Mouse (Mus musculus) hindbrain, postnatal 0 days (tissue): ENCODE measurements at regions not wholly inside any gene's neighbourhood (a gene's known extent, or its start where the extent isn't known, plus 50 kb on each side); places are given as distances from the start of the nearest gene placed in this dataset.

Experiments used
- ATAC-seq: fragments of 200-750 bp; cut with Nextera tagmentation; 2 replicates; pipeline ENCODE4 v1.8.0; 2017; ENCODE audit warnings: mild to moderate bottlenecking, moderate TSS enrichment, moderate library complexity
- DNase-seq: peaks from one replicate; pipeline ENCODE4 v3.0.0-alpha.2; 2015; ENCODE audit warnings: low spot score
- H3K27ac ChIP-seq: fragments of 300-500 bp; sonication (generic); 2 replicates; pipeline ENCODE4 v1.5.1; 2014; ENCODE audit warnings: mild to moderate bottlenecking
- H3K27me3 ChIP-seq: fragments of 300-500 bp; sonication (generic); 2 replicates; pipeline ENCODE4 v1.6.1; 2014; ENCODE audit warnings: low read length, mixed read lengths; ENCODE audit not compliant: insufficient read depth
- H3K36me3 ChIP-seq: fragments of 300-500 bp; sonication (generic); 2 replicates; pipeline ENCODE4 v1.6.1; 2014; ENCODE audit warnings: low read length, mixed read lengths; ENCODE audit not compliant: insufficient read depth
- H3K4me1 ChIP-seq: fragments of 300-500 bp; sonication (generic); 2 replicates; pipeline ENCODE4 v1.6.1; 2014; ENCODE audit warnings: antibody characterized with exemption, low read length, mixed read lengths; ENCODE audit not compliant: insufficient read depth
- H3K4me2 ChIP-seq: fragments of 300-500 bp; sonication (generic); 2 replicates; pipeline ENCODE4 v1.6.1; 2014; ENCODE audit warnings: low read depth, mild to moderate bottlenecking, low read length, moderate library complexity, mixed read lengths
- H3K4me3 ChIP-seq: fragments of 300-500 bp; sonication (generic); 2 replicates; pipeline ENCODE4 v1.5.1; 2014; ENCODE audit warnings: low read length
- H3K9ac ChIP-seq: fragments of 300-500 bp; sonication (generic); replicated peaks from 2 replicates; pipeline ENCODE4 v1.6.1; 2014; ENCODE audit warnings: mild to moderate bottlenecking, low read length, moderate library complexity, mixed read lengths
- H3K9me3 ChIP-seq: fragments of 300-500 bp; sonication (generic); 2 replicates; pipeline ENCODE4 v1.6.1; 2016; ENCODE audit warnings: low read length, mixed read lengths
- CTCF ChIP-seq: IDR thresholded peaks from 2 replicates; pipeline ENCODE4 v1.5.1; 2016; ENCODE audit warnings: antibody characterized with exemption, control low read depth, low read depth
- WGBS: fragments of 180-500 bp; shearing (Covaris S2); extraction: QIAGEN DNeasy Blood & Tissue Kit; methylation state at CpG from one replicate; pipeline ENCODE4 v1.1.7; 2014; 5-methylcytosine and 5-hydroxymethylcytosine counted together

- 19% methylated on average over 13 of the region's 13 CpGs for WGBS
- H3K36me3 ChIP-seq = no peaks in the 10 kb centered on the region
- TF ChIP-seq CTCF = no peak
- no peaks in the 10 kb centered on the region for H3K27me3 ChIP-seq
- peak; percentile 70 for ATAC-seq
- H3K27ac ChIP-seq = peak overlapping the region; percentile 27; the same call in 1 of the 2 replicates
- H3K4me1 ChIP-seq = peaks cover 5% of the 10 kb centered on the region
- H3K4me3 ChIP-seq = no peak overlapping the region
- DNase-seq = peak; percentile 59
- H3K9me3 ChIP-seq = no peaks in the 10 kb centered on the region
- H3K9ac ChIP-seq = no peak overlapping the region
- no peak overlapping the region for H3K4me2 ChIP-seq
Measured at GRCm38 (mm10) chr5:64610562-64611405, 192.4 kb upstream of the Klf3 start.

- no peak overlapping the region for H3K4me3 ChIP-seq
- 89% methylated on average over 7 of the region's 7 CpGs for WGBS
- TF ChIP-seq CTCF = no peak
- no peaks in the 10 kb centered on the region for H3K36me3 ChIP-seq
- peaks cover 5% of the 10 kb centered on the region for H3K4me1 ChIP-seq
- no peak overlapping the region for H3K27ac ChIP-seq
- H3K9ac ChIP-seq = no peak overlapping the region
- H3K9me3 ChIP-seq = no peaks in the 10 kb centered on the region
- H3K27me3 ChIP-seq = no peaks in the 10 kb centered on the region
- no peak overlapping the region for H3K4me2 ChIP-seq
- DNase-seq = no peak
- ATAC-seq = no peak
Measured at GRCm38 (mm10) chr5:64612017-64612416, 191.2 kb upstream of the Klf3 start.

- Histone ChIP-seq H3K9me3 (no peaks in the 10 kb centered on the region), H3K4me2 (no peak overlapping the region), H3K4me1 (peaks cover 5% of the 10 kb centered on the region), H3K27me3 (no peaks in the 10 kb centered on the region), H3K36me3 (no peaks in the 10 kb centered on the region), H3K9ac (no peak overlapping the region), H3K4me3 (no peak overlapping the region), H3K27ac (no peak overlapping the region)
- ATAC-seq (no peak), DNase-seq (no peak)
- WGBS = over 99% methylated on average over 3 of the region's 3 CpGs
- no peak for TF ChIP-seq CTCF
Measured at GRCm38 (mm10) chr5:64613696-64614095, 189.5 kb upstream of the Klf3 start.

- Histone ChIP-seq H3K36me3 (no peaks in the 10 kb centered on the region), H3K27me3 (no peaks in the 10 kb centered on the region), H3K4me1 (no peaks in the 10 kb centered on the region), H3K9me3 (no peaks in the 10 kb centered on the region), H3K4me2 (no peak overlapping the region), H3K9ac (no peak overlapping the region), H3K27ac (no peak overlapping the region), H3K4me3 (no peak overlapping the region)
- no peak for TF ChIP-seq CTCF
- DNase-seq (no peak), ATAC-seq (no peak)
- WGBS = 70% methylated on average over 5 of the region's 5 CpGs
Measured at GRCm38 (mm10) chr5:64618126-64618525, 185.1 kb upstream of the Klf3 start.

- no peak for TF ChIP-seq CTCF
- H3K4me3 ChIP-seq = no peak overlapping the region
- no peak for ATAC-seq
Measured at GRCm38 (mm10) chr5:64619752-64620151, 183.4 kb upstream of the Klf3 start.

GRCm38 (mm10) chr5:64620726-64621125, 182.5 kb upstream of the Klf3 start:
- TF ChIP-seq CTCF = no peak
- Histone ChIP-seq H3K27ac (no peak overlapping the region), H3K27me3 (no peaks in the 10 kb centered on the region), H3K9me3 (no peaks in the 10 kb centered on the region), H3K4me3 (no peak overlapping the region), H3K36me3 (no peaks in the 10 kb centered on the region), H3K4me2 (no peak overlapping the region), H3K4me1 (no peaks in the 10 kb centered on the region), H3K9ac (no peak overlapping the region)
- ATAC-seq = no peak
- WGBS = 87% methylated on average over 5 of the region's 5 CpGs
- no peak for DNase-seq

More at GRCm38 (mm10) chr5:64619752-64620151, 183.4 kb upstream of the Klf3 start:
- H3K27me3 ChIP-seq = no peaks in the 10 kb centered on the region
- H3K4me2 ChIP-seq = no peak overlapping the region
- no peaks in the 10 kb centered on the region for H3K36me3 ChIP-seq
- 93% methylated on average over 5 of the region's 5 CpGs for whole genome bisulfite sequencing
- H3K9me3 ChIP-seq = no peaks in the 10 kb centered on the region
- no peak for DNase-seq
- H3K27ac ChIP-seq = no peak overlapping the region
- H3K4me1 ChIP-seq = no peaks in the 10 kb centered on the region
- no peak overlapping the region for H3K9ac ChIP-seq

- ATAC-seq = no peak
- no peak for DNase-seq
- Histone ChIP-seq H3K27ac (no peak overlapping the region), H3K36me3 (no peaks in the 10 kb centered on the region), H3K9me3 (no peaks in the 10 kb centered on the region), H3K27me3 (no peaks in the 10 kb centered on the region), H3K4me1 (no peaks in the 10 kb centered on the region), H3K9ac (no peak overlapping the region), H3K4me2 (no peak overlapping the region), H3K4me3 (no peak overlapping the region)
- WGBS = 95% methylated on average over 1 of the region's 1 CpGs
- TF ChIP-seq CTCF = no peak
Measured at GRCm38 (mm10) chr5:64621386-64621785, 181.8 kb upstream of the Klf3 start.
